Mouse (Mus musculus) embryonic fibroblast, embryonic 13.5 days (primary cell): ENCODE measurements around the gene Tex48.

Source experiments
- CTCF ChIP-seq: IDR thresholded peaks from 2 replicates; pipeline ENCODE4 v1.5.1; 2011; ENCODE audit warnings: mild to moderate bottlenecking, control low read depth, low read length, moderate library complexity, borderline replicate concordance; ENCODE audit not compliant: insufficient read depth
- POLR2A ChIP-seq: IDR thresholded peaks from 2 replicates; pipeline ENCODE4 v1.6.1; 2011; ENCODE audit warnings: low read depth, mild to moderate bottlenecking, control low read depth, low read length, moderate library complexity

- TF ChIP-seq POLR2A (no peak), CTCF (no peak)
Measured at GRCm38 (mm10) chr4:63595259-63595658, 27.0 kb downstream of the Tex48 start.
